Mouse (Mus musculus) CH12.LX (cell line): ENCODE data around the gene Nbas.

Experiments
- CHD2 ChIP-seq: IDR thresholded peaks from 2 replicates; pipeline ENCODE4 v1.6.1; 2011; ENCODE audit warnings: low read length, improper control_type of control experiment
- CTCF ChIP-seq, 2 experiments: IDR thresholded peaks in 1 of 2; conservative IDR thresholded peaks in 1 of 2; 2 replicates each; pipeline ENCODE4 v1.5.1; 2011 to 2012; ENCODE audit warnings: low read depth in 2 of 2, low read length in 2 of 2, improper control_type of control experiment in 1 of 2, inconsistent platforms in 1 of 2, mild to moderate bottlenecking in 1 of 2, moderate library complexity in 1 of 2
- MYC ChIP-seq: IDR thresholded peaks from 2 replicates; pipeline ENCODE4 v1.6.1; 2011; ENCODE audit warnings: low read depth, mild to moderate bottlenecking, improper control_type of control experiment, low read length
- NRF1 ChIP-seq: IDR thresholded peaks from 2 replicates; pipeline ENCODE4 v1.6.1; 2014; ENCODE audit warnings: low read depth, mild to moderate bottlenecking, inconsistent platforms, low read length, improper control_type of control experiment, moderate library complexity
- POLR2A ChIP-seq: IDR thresholded peaks from 2 replicates; pipeline ENCODE4 v1.6.1; 2011; ENCODE audit warnings: low read depth, mild to moderate bottlenecking, improper control_type of control experiment, low read length
- RAD21 ChIP-seq: IDR thresholded peaks from 2 replicates; pipeline ENCODE4 v1.6.1; 2011; ENCODE audit warnings: low read depth, mild to moderate bottlenecking, low read length, improper control_type of control experiment, moderate library complexity

- no peak for TF ChIP-seq RAD21
- no peak for TF ChIP-seq CTCF (conservative IDR thresholded peaks at IDR 0.05 in 1 of 2, IDR thresholded peaks at IDR 0.05 in 1 of 2; ENCODE audit: low read depth in 2 of 2, low read length in 2 of 2)
- no peak for TF ChIP-seq MYC
- no peak for TF ChIP-seq POLR2A
- TF ChIP-seq NRF1 = no peak
- no peak for TF ChIP-seq CHD2
Observed at GRCm38 (mm10) chr12:13356769-13357168, 87.8 kb downstream of the Nbas start.
